Mouse (Mus musculus) adrenal gland, adult 18-20 months (tissue): Measurements from ENCODE around the gene Glod5. TPM values are rescaled to one million over a fixed set of nuclear protein-coding genes. Genes with fewer than 3 reads are reported as not detected.

ENCODE experiments used
- DNase-seq, 2 experiments: peaks; one replicate each; pipeline ENCODE4 v3.0.0; 2021 to 2022; ENCODE audit warnings: low spot score in 2 of 2
- total RNA-seq, 2 experiments: library from RNA; stranded (reverse); gene quantifications; 1 replicate in 1 of 2; 2 replicates in 1 of 2; pipeline ENCODE4 v1.2.3; 2021

The Glod5 gene
- total RNA-seq, 2 experiments from 2014 or later, result not detected

DNA sequence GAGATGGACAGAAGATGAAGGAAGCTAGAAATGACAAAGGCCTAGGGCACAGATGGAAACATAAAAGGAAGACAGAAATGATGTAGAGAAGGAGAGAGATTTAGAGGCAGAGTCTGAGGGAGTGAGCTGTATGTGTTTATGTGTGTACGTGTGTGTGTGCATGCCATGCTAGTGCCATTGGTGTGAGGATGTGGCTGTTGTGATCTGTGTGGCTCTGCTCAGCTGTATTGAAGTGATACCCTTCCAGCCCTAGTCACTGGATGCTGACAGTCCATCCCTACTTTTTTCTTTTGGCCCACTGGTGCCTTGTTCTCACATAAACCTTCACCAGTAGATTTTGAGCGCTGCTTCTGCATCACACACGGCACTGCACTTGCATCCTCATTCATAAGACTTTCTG is 49.4 kb downstream of the Glod5 start:
- no peak for DNase-seq

DNA sequence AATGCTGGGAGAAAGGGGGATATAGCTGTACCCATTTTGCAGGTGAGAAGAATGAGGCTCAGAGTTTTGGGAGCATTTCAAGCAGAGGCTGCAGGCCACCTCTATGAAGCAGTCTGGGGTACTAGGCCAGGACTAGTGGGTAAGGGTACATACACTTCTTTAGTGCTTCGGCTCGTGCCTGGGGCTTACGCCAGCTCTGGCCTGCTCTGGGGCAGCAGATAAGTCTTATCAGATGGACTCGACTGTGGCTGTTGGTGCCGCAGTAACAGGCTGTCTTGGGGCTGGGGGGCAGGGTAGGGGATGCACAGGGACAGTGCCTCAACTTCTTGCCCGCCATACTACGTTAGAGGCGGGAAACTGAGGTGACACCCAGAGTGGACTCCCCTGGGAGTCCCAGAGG is 50.1 kb downstream of the Glod5 start:
- DNase-seq, result no peak

DNA sequence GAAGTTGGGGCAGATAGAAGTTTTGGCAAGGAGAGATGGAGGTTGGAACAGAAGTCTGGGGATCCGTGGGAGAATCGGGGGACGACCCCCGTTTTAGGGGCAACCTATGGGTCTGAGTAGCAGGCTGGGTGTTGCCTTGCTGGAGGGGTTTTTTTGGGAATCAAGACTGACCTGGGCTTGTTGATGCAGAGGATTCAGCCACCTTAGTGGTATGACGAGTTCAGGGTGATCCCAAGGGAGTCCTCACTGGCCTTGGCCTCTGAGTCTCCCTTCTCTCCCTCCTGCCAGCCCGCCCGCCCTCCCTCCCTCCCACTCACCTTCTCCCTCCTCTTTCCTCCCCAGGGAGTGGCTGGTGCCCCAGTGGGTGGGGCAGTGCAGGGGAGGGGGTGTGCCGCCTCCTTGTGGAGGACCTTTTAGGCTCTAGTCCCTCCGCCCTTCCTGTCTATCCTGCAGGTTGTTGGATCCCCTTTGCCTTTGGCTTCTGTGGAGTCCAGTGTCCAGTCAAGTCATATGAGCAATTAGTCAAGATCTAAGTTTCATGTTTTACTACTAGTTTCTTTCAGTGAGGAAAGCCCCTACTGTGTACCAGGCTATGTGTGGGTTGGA is 50.6 kb downstream of the Glod5 start:
- no peak for DNase-seq

DNA sequence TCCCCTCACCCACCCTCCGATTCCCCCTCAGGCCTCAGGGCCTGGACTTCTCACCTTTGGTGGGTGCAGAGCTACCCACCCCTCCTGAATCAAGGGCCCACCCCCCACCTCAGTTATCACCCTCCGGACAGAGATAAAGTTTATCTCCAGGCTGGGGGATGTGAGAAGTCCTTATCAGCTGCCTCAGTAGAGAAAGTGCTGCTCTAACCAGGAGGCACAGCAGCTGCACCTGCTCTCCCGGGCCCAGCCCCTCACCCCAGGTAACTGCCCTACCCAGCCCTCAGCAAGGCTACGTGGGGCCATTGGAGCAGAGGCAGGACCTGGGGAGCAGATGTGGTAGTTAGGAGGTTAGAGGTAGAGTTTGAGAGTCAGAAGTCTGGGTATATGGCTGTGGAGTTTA is 52.1 kb downstream of the Glod5 start:
- no peak for DNase-seq

- no peak for DNase-seq
Measured at GRCm38 (mm10) chrX:7963829-7964626, 54.3 kb downstream of the Glod5 start.

- DNase-seq, result no peak
Measured at GRCm38 (mm10) chrX:7958868-7959267, 59.4 kb downstream of the Glod5 start.

Other genes starting within 250 kb of the Glod5 start
- gene Gripap1, start 228.7 kb downstream of the Glod5 start, total RNA-seq, result 10 to 100 TPM; 52.4 to 54.4 TPM
- gene Kcnd1, start 196.2 kb downstream of the Glod5 start, total RNA-seq, result under 1 TPM; 0.54 to 0.76 TPM
- gene Otud5, start 177.1 kb downstream of the Glod5 start, total RNA-seq, result 10 to 100 TPM; 57.4 to 63.1 TPM
- gene Pim2, start 140.2 kb downstream of the Glod5 start, total RNA-seq, result 10 to 100 TPM in 1 of 2 experiments, 1 to 10 TPM in 1; 8.1 to 13.4 TPM
- 10 to 100 TPM; 38.9 to 50.3 TPM for gene Slc35a2, start 134.5 kb downstream of the Glod5 start, total RNA-seq
- 100 to 1,000 TPM in 1 of 2 experiments, 10 to 100 TPM in 1; 97.4 to 121 TPM for gene Pqbp1, start 119.2 kb downstream of the Glod5 start, total RNA-seq
- 100 to 1,000 TPM in 1 of 2 experiments, 10 to 100 TPM in 1; 85.0 to 107 TPM for gene Timm17b, start 119.1 kb downstream of the Glod5 start, total RNA-seq
- gene Gm10491, start 110.7 kb downstream of the Glod5 start, total RNA-seq, result not detected
- not detected for gene Gm10490, start 109.0 kb downstream of the Glod5 start, total RNA-seq
- gene Pcsk1n, start 98.7 kb downstream of the Glod5 start, total RNA-seq, result 10 to 100 TPM; 48.9 to 64.9 TPM
- gene Eras, start 89.9 kb downstream of the Glod5 start, total RNA-seq, result not detected
- 10 to 100 TPM; 14.4 to 15.0 TPM for gene Hdac6, start 70.6 kb downstream of the Glod5 start, total RNA-seq
- gene Gata1, start 40.4 kb downstream of the Glod5 start, total RNA-seq, result not detected
- gene Suv39h1, start 56.3 kb upstream of the Glod5 start, total RNA-seq, result 10 to 100 TPM in 1 of 2 experiments, 1 to 10 TPM in 1; 8.6 to 11.1 TPM
- 1 to 10 TPM; 1.7 to 3.1 TPM for gene Was, start 72.0 kb upstream of the Glod5 start, total RNA-seq
- gene Wdr13, start 114.4 kb upstream of the Glod5 start, total RNA-seq, result 10 to 100 TPM; 58.0 to 61.7 TPM
- 100 to 1,000 TPM; 107 to 140 TPM for gene Rbm3, start 127.4 kb upstream of the Glod5 start, total RNA-seq
- 1 to 10 TPM; 8.2 to 9.4 TPM for gene Tbc1d25, start 157.7 kb upstream of the Glod5 start, total RNA-seq
- 10 to 100 TPM; 44.2 to 76.5 TPM for gene Ebp, start 175.0 kb upstream of the Glod5 start, total RNA-seq
- 1 to 10 TPM; 8.6 to 9.2 TPM for gene Porcn, start 188.0 kb upstream of the Glod5 start, total RNA-seq
- gene Ftsj1, start 233.9 kb upstream of the Glod5 start, total RNA-seq, result 10 to 100 TPM; 22.9 to 26.6 TPM